9 mouse cellular contexts compared by ENCODE assay signal in the genomic region with DNA sequence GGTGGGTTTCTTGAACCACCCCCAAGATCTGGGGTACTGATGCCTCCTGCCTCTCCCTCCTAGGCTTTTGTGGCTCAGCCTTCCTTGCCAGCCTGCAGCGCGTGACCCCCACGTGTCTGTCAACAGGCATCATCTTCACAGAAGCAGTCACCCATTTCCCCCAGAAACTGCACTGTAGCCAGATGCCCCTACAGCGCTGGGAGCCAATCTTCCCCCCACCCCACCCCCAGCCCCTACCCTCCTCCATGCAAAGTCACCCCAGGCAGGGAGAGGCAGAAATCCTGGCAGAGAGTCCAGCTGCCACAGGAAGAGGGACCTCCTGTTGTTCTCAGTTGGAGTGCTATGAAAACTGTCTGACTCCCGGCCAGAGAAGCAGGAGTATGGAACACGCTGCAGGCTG. TPM values are rescaled to one million over a fixed set of nuclear protein-coding genes. Genes with fewer than 3 reads are reported as not detected.
DNase-seq lines count a peak whose midpoint lies in the region; ATAC-seq lines count a peak whose summit lies in the region.
"Had no signal": no experiment of that assay in that cellular context is flagged by ENCODE, and none has a peak within 500 bp of the region (broad histone marks: within the 10 kb centered on the region; RNA-seq: fewer than 3 reads in every experiment).

No protein-coding gene starts in this region.

- DNase-seq in forebrain, embryonic 10.5 days (ENCODE audit: extremely low spot score, low spot score): no peak
- peak; percentile 24 for DNase-seq in kidney, postnatal 10 days
- DNase-seq in kidney, postnatal 14 days: no peak
- DNase-seq in brain, adult 2 months (ENCODE audit: low read depth, low spot score): peak; percentile 32
- DNase-seq in limb, embryonic 10.5 days (ENCODE audit: low spot score): no peak
- no peak for DNase-seq in spleen, postnatal 10 days (ENCODE audit: low spot score in 2 of 2)
- no peak for DNase-seq in thymus, postnatal 10 days (ENCODE audit: low spot score in 2 of 2)

- H3K9me3 ChIP-seq in forebrain, embryonic 10.5 days: no peaks in the 10 kb centered on the region
- H3K9me3 ChIP-seq in forebrain, embryonic 13.5 days (replicated peaks): no peaks in the 10 kb centered on the region
- no peaks in the 10 kb centered on the region for H3K9me3 ChIP-seq in limb, embryonic 10.5 days (replicated peaks)

- H3K4me1 ChIP-seq in forebrain, embryonic 10.5 days: peaks cover 19% of the 10 kb centered on the region
- peaks cover 10% of the 10 kb centered on the region; the same call in 1 of the 2 replicates for H3K4me1 ChIP-seq in forebrain, embryonic 13.5 days
- peaks cover 17% of the 10 kb centered on the region for H3K4me1 ChIP-seq in limb, embryonic 10.5 days

- H3K36me3 ChIP-seq in forebrain, embryonic 10.5 days (replicated peaks): no peaks in the 10 kb centered on the region
- H3K36me3 ChIP-seq in forebrain, embryonic 13.5 days (ENCODE audit: poor library complexity, severe bottlenecking): no peaks in the 10 kb centered on the region
- no peaks in the 10 kb centered on the region for H3K36me3 ChIP-seq in limb, embryonic 10.5 days

- H3K27ac ChIP-seq in forebrain, embryonic 10.5 days: 0 out of 2 replicates have a peak overlapping the region, but pooled peaks have one; percentile 4
- H3K27ac ChIP-seq in forebrain, embryonic 13.5 days: no peak overlapping the region
- H3K27ac ChIP-seq in limb, embryonic 10.5 days: peak overlapping the region; percentile 38; the same call in 1 of the 2 replicates

- H3K4me2 ChIP-seq in forebrain, embryonic 13.5 days: no peak overlapping the region
- H3K4me2 ChIP-seq: liver, embryonic 11.5 days had no signal

- H3K27me3 ChIP-seq in forebrain, embryonic 10.5 days (ENCODE audit: poor library complexity, severe bottlenecking): peaks cover 22% of the 10 kb centered on the region
- H3K27me3 ChIP-seq in forebrain, embryonic 13.5 days: peaks cover 9% of the 10 kb centered on the region
- peaks cover 26% of the 10 kb centered on the region for H3K27me3 ChIP-seq in limb, embryonic 10.5 days (ENCODE audit: low read depth, poor library complexity, severe bottlenecking)

- 12% methylated on average over 6 of the region's 6 CpGs for WGBS in forebrain, embryonic 10.5 days
- 24% methylated on average over 6 of the region's 6 CpGs for WGBS in forebrain, embryonic 13.5 days
- WGBS in limb, embryonic 10.5 days: 6% methylated on average over 6 of the region's 6 CpGs

- ATAC-seq in forebrain, embryonic 13.5 days: no peak

- H3K9ac ChIP-seq in forebrain, embryonic 13.5 days: no peak overlapping the region

- H3K4me3 ChIP-seq in forebrain, embryonic 10.5 days: no peak overlapping the region
- H3K4me3 ChIP-seq in forebrain, embryonic 13.5 days: no peak overlapping the region
- H3K4me3 ChIP-seq in limb, embryonic 10.5 days: no peak overlapping the region

RNA-seq across cellular contexts. Expression of a gene that starts 35.8 kb away (rescaled TPM):
- 0.28 and 0.41 TPM in 2 replicates for polyA plus RNA-seq in forebrain, embryonic 10.5 days (2016; fragmentation: Nextera tagmentation; extraction: Ambion mirVana)
- 0.18 and 0.48 TPM in 2 replicates for polyA plus RNA-seq in forebrain, embryonic 13.5 days (2015; fragmentation: Nextera tagmentation; extraction: Ambion mirVana)
- 0.15 and 0.16 TPM in 2 replicates for polyA plus RNA-seq in limb, embryonic 10.5 days (2016; fragmentation: Nextera tagmentation; extraction: Ambion mirVana)
- polyA plus RNA-seq: liver, embryonic 11.5 days had no signal

RNA-seq across cellular contexts. Expression of a gene that starts 36.5 kb away (rescaled TPM):
- polyA plus RNA-seq in forebrain, embryonic 10.5 days (2016; fragmentation: Nextera tagmentation; extraction: Ambion mirVana): 286 and 289 TPM in 2 replicates
- polyA plus RNA-seq in forebrain, embryonic 13.5 days (2015; fragmentation: Nextera tagmentation; extraction: Ambion mirVana): 283 and 285 TPM in 2 replicates
- 256 and 281 TPM in 2 replicates for polyA plus RNA-seq in limb, embryonic 10.5 days (2016; fragmentation: Nextera tagmentation; extraction: Ambion mirVana)

RNA-seq across cellular contexts. Expression of a gene that starts 37.4 kb away (rescaled TPM):
- polyA plus RNA-seq in forebrain, embryonic 10.5 days (2016; fragmentation: Nextera tagmentation; extraction: Ambion mirVana): 83.1 and 91.8 TPM in 2 replicates
- polyA plus RNA-seq in forebrain, embryonic 13.5 days (2015; fragmentation: Nextera tagmentation; extraction: Ambion mirVana): 94.7 and 101 TPM in 2 replicates
- 86.2 and 95.5 TPM in 2 replicates for polyA plus RNA-seq in limb, embryonic 10.5 days (2016; fragmentation: Nextera tagmentation; extraction: Ambion mirVana)

RNA-seq across cellular contexts. Expression of a gene that starts 47.6 kb away (rescaled TPM):
- 3.1 and 3.8 TPM in 2 replicates for polyA plus RNA-seq in forebrain, embryonic 10.5 days (2016; fragmentation: Nextera tagmentation; extraction: Ambion mirVana)
- polyA plus RNA-seq in forebrain, embryonic 13.5 days (2015; fragmentation: Nextera tagmentation; extraction: Ambion mirVana): 1.8 and 2.1 TPM in 2 replicates
- 3.1 and 4.4 TPM in 2 replicates for polyA plus RNA-seq in limb, embryonic 10.5 days (2016; fragmentation: Nextera tagmentation; extraction: Ambion mirVana)

RNA-seq across cellular contexts. Expression of a gene that starts 55.8 kb away (rescaled TPM):
- polyA plus RNA-seq in forebrain, embryonic 10.5 days (2016; fragmentation: Nextera tagmentation; extraction: Ambion mirVana): 76.3 and 78.5 TPM in 2 replicates
- 41.6 and 48.7 TPM in 2 replicates for polyA plus RNA-seq in forebrain, embryonic 13.5 days (2015; fragmentation: Nextera tagmentation; extraction: Ambion mirVana)
- 77.2 and 87.7 TPM in 2 replicates for polyA plus RNA-seq in limb, embryonic 10.5 days (2016; fragmentation: Nextera tagmentation; extraction: Ambion mirVana)

Comparison
In these comparisons a context has a peak if more than half of its experiments do, and no peak if none do; other contexts are left out.
1. DNase-seq: peak in kidney, postnatal 10 days (single experiment) and brain, adult 2 months (single experiment); none in forebrain, embryonic 10.5 days (single experiment), kidney, postnatal 14 days (single experiment), limb, embryonic 10.5 days (single experiment), spleen, postnatal 10 days (0 of 2) and thymus, postnatal 10 days (0 of 2).